Mouse (Mus musculus) embryonic facial prominence, embryonic 10.5 days (tissue): ENCODE data around the gene Zfp768. TPM values are rescaled to one million over a fixed set of nuclear protein-coding genes. Genes with fewer than 3 reads are reported as not detected.
"Not testable (repeated sequence)": the region's sequence is repeated elsewhere in the genome, so short reads cannot be mapped to it uniquely, and the experiment has no call there.

Source experiments
- DNase-seq: peaks from one replicate; pipeline ENCODE4 v3.0.0-alpha.2; 2017; ENCODE audit warnings: low spot score
- H3K27ac ChIP-seq: fragments of 300-500 bp; sonication (generic); replicated peaks from 2 replicates; pipeline ENCODE4 v1.5.1; 2016; ENCODE audit warnings: mild to moderate bottlenecking
- H3K27me3 ChIP-seq: fragments of 300-500 bp; sonication (generic); replicated peaks from 2 replicates; pipeline ENCODE4 v1.6.1; 2016; ENCODE audit warnings: low read depth, mild to moderate bottlenecking; ENCODE audit not compliant: poor library complexity, severe bottlenecking
- H3K36me3 ChIP-seq: fragments of 300-500 bp; sonication (generic); replicated peaks from 2 replicates; pipeline ENCODE4 v1.6.1; 2016; ENCODE audit warnings: mild to moderate bottlenecking, moderate library complexity
- H3K4me1 ChIP-seq: fragments of 300-500 bp; sonication (generic); 2 replicates; pipeline ENCODE4 v1.6.1; 2016
- H3K4me3 ChIP-seq: fragments of 300-500 bp; sonication (generic); 2 replicates; pipeline ENCODE4 v1.5.1; 2016; ENCODE audit warnings: mild to moderate bottlenecking, moderate library complexity
- H3K9me3 ChIP-seq: fragments of 300-500 bp; sonication (generic); 2 replicates; pipeline ENCODE4 v1.6.1; 2016; ENCODE audit warnings: mild to moderate bottlenecking
- WGBS: fragments of 180-500 bp; shearing (Covaris S2); methylation state at CpG from one replicate; pipeline ENCODE4 v1.1.7; 2016; 5-methylcytosine and 5-hydroxymethylcytosine counted together
- polyA plus RNA-seq: library from polyadenylated mRNA; unstranded; fragments of >200 nt; fragmentation: Nextera tagmentation; extraction: Ambion mirVana; gene quantifications from 2 replicates; pipeline ENCODE4 v1.2.1, GENCODE M21; 2016

The Zfp768 gene
- polyA plus RNA-seq, 1 experiment from 2014 or later: 19.7 TPM

GRCm38 (mm10) chr7:127351230-127352004 lies 6.0 kb upstream of the Zfp768 start:
- no peak for DNase-seq
- Histone ChIP-seq H3K36me3 (no peaks in the 10 kb centered on the region), H3K4me1 (peaks cover 17% of the 10 kb centered on the region), H3K27me3 (no peaks in the 10 kb centered on the region), H3K4me3 (no peak overlapping the region), H3K27ac (no peak overlapping the region), H3K9me3 (no peaks in the 10 kb centered on the region)
- WGBS: 91% methylated on average over 5 of the region's 5 CpGs

DNA sequence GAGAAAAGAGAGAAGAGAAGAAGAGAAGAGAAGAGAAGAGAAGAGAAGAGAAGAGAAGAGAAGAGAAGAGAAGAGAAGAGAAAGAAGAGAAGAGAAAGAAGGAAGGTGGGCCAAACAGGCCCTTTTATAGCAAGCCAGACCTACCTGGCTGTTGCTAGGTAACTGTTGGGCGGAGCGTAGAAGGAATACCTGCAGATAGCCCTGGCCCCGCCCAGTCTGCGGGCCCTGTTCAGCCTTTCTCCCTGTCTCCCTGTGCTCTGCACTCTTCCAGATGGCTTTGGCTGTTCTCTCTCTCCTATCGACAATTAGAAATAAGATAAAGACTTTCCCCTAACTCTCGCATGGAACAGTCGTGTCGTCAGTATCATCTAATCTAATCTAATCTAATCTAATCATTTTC lies 1.3 kb upstream of the Zfp768 start:
- peak overlapping the region; percentile 94 for H3K4me3 ChIP-seq
- H3K36me3 ChIP-seq: peaks cover 28% of the 10 kb centered on the region
- WGBS: 17% methylated on average over 8 of the region's 8 CpGs
- H3K27ac ChIP-seq: peak overlapping the region; percentile 98
- H3K9me3 ChIP-seq: no peaks in the 10 kb centered on the region
- H3K4me1 ChIP-seq: peaks cover 41% of the 10 kb centered on the region
- no peaks in the 10 kb centered on the region for H3K27me3 ChIP-seq
- DNase-seq: peak; percentile 43

- no peaks in the 10 kb centered on the region for H3K9me3 ChIP-seq
- H3K4me3 ChIP-seq: peak overlapping the region; percentile 94
- peak overlapping the region; percentile 98 for H3K27ac ChIP-seq
- under 1% methylated on average over 42 of the region's 42 CpGs for WGBS
- H3K4me1 ChIP-seq: peaks cover 37% of the 10 kb centered on the region
- DNase-seq: no peak
- H3K27me3 ChIP-seq: no peaks in the 10 kb centered on the region
- peaks cover 38% of the 10 kb centered on the region for H3K36me3 ChIP-seq
Observed at GRCm38 (mm10) chr7:127345092-127345491, 297 bp downstream of the Zfp768 start.

DNA sequence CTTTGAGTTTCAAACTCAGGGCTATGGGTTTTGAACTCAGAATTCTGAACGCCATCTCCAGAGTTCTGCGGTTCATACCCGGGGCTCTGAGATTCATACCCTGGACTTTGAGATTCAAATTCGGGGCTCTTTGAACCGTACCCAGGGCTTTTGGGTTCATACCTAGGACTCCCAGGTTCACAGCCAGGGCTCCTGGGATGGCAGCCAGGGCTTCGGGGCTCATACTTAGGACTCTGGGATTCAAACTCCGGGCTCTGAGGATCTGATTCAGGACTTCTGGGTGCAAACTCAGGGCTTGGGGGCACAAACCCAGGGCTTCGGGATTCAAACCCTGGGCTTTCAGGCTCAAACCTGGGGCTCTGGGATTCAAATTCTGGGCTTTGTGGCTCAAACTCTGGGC lies 1.0 kb downstream of the Zfp768 start:
- DNase-seq: no peak
- Histone ChIP-seq H3K9me3 (no peaks in the 10 kb centered on the region), H3K36me3 (peaks cover 38% of the 10 kb centered on the region), H3K4me1 (peaks cover 36% of the 10 kb centered on the region), H3K4me3 (peak overlapping the region; percentile 94), H3K27me3 (no peaks in the 10 kb centered on the region), H3K27ac (peak overlapping the region; percentile 98)
- 86% methylated on average over 8 of the region's 8 CpGs for WGBS

DNA sequence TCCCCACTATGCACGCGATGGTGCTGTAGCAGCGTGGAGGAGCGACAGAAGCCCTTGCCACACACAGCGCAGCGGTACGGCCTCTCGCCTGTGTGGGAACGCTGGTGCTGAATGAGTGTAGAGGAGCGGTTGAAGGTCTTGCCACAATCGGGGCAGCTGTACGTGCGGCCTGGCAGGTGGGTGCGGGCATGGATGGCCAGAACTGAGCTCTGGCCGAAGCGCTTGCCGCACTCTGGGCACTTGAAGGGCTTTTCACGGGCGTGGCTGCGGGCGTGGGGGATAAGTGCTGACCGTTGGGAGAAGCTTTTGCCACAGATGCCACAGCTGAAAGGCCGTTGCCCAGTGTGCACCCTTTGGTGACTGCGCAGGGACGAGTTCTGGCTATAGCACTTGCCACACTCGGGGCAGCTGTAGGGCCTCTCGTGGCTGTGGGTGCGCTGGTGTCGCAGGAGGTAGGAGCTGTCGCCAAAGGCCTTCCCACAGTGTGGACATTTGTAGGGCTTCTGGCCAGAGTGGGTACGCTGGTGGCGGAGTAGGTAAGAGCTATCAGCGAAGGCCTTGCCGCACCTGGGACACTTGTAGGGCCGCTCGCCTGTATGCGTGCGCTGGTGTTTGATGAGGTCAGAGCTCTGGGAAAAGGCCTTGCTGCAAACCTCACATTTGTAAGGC lies 1.9 kb downstream of the Zfp768 start:
- H3K4me3 ChIP-seq: no peak overlapping the region; the same call in 1 of the 2 replicates
- 95% methylated on average over 38 of the region's 38 CpGs for WGBS
- H3K4me1 ChIP-seq: peaks cover 36% of the 10 kb centered on the region
- H3K27ac ChIP-seq: no peak overlapping the region
- no peaks in the 10 kb centered on the region for H3K27me3 ChIP-seq
- no peaks in the 10 kb centered on the region for H3K9me3 ChIP-seq
- peaks cover 38% of the 10 kb centered on the region for H3K36me3 ChIP-seq
- no peak for DNase-seq

DNA sequence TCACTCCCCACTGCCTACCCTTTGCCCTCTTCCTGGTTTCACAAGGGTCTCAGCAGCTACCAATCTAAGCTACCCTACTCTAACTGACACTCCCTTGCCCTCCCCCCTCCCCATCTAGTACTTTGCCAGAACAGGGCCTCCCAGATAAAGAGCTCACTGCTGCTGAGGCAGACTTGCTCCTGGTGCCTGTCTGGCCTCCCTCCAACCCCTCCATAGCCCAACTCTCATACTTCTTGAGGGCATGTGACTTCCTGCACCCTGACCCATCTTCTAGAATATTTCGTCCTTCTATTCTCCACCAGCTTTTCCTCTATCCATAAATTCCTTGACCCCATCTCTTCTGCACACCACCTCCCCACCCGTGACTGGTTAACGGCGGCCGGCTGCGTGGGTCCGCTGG lies 2.5 kb downstream of the Zfp768 start:
- WGBS: 95% methylated on average over 7 of the region's 7 CpGs
- no peak overlapping the region for H3K4me3 ChIP-seq
- H3K4me1 ChIP-seq: peaks cover 36% of the 10 kb centered on the region
- H3K9me3 ChIP-seq: no peaks in the 10 kb centered on the region
- H3K27ac ChIP-seq: no peak overlapping the region
- DNase-seq: no peak
- peaks cover 38% of the 10 kb centered on the region for H3K36me3 ChIP-seq
- H3K27me3 ChIP-seq: no peaks in the 10 kb centered on the region

GRCm38 (mm10) chr7:127342332-127342731 lies 3.1 kb downstream of the Zfp768 start:
- no peaks in the 10 kb centered on the region for H3K27me3 ChIP-seq
- H3K36me3 ChIP-seq: peaks cover 38% of the 10 kb centered on the region
- WGBS: 69% methylated on average over 4 of the region's 4 CpGs
- H3K4me3 ChIP-seq: no peak overlapping the region
- H3K4me1 ChIP-seq: peaks cover 33% of the 10 kb centered on the region
- no peaks in the 10 kb centered on the region for H3K9me3 ChIP-seq
- DNase-seq: no peak
- no peak overlapping the region for H3K27ac ChIP-seq

- not testable (repeated sequence) for H3K4me3 ChIP-seq, H3K27me3 ChIP-seq, H3K9me3 ChIP-seq, DNase-seq, H3K27ac ChIP-seq
- 92% methylated on average over 6 of the region's 6 CpGs for WGBS
- peaks cover 38% of the 10 kb centered on the region for H3K36me3 ChIP-seq
- H3K4me1 ChIP-seq: peaks cover 28% of the 10 kb centered on the region
Observed at GRCm38 (mm10) chr7:127341861-127342260, 3.5 kb downstream of the Zfp768 start.

GRCm38 (mm10) chr7:127341356-127341755 lies 4.0 kb downstream of the Zfp768 start:
- Histone ChIP-seq H3K4me3 (no peak overlapping the region), H3K9me3 (no peaks in the 10 kb centered on the region), H3K36me3 (peaks cover 38% of the 10 kb centered on the region), H3K27me3 (no peaks in the 10 kb centered on the region), H3K4me1 (peaks cover 23% of the 10 kb centered on the region), H3K27ac (no peak overlapping the region)
- 96% methylated on average over 8 of the region's 8 CpGs for WGBS
- no peak for DNase-seq

- DNase-seq: no peak
- no peak overlapping the region for H3K27ac ChIP-seq
- 0 out of 2 replicates have a peak, but pooled peaks cover 3% of the 10 kb centered on the region for H3K27me3 ChIP-seq
- H3K4me1 ChIP-seq: no peaks in the 10 kb centered on the region
- peaks cover 20% of the 10 kb centered on the region for H3K36me3 ChIP-seq
- 63% methylated on average over 4 of the region's 4 CpGs for WGBS
- no peak overlapping the region for H3K4me3 ChIP-seq
- no peaks in the 10 kb centered on the region for H3K9me3 ChIP-seq
Observed at GRCm38 (mm10) chr7:127337636-127338035, 7.8 kb downstream of the Zfp768 start.

DNA sequence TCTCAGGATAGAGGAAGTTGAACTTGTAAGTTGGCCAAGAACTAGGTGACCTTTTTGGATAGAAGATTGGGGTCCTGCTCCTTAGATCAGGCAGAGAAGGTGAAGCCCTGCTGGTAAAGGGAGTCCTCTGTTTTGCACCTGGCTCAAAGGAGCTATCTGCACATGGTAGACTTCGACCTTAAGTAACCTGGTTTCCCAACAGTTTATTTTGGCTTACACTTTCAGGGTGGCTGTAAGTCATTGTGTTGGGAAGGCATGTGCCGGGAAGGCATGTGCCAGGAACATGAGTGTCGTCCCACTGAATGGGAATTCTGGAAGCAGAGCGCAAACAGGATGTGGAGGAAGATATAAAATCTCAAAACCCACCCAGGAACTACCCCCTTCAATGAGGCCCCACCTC lies 9.8 kb downstream of the Zfp768 start:
- 91% methylated on average over 4 of the region's 4 CpGs for WGBS
- H3K36me3 ChIP-seq: no peaks in the 10 kb centered on the region
- DNase-seq: no peak
- no peaks in the 10 kb centered on the region for H3K9me3 ChIP-seq
- no peak overlapping the region for H3K4me3 ChIP-seq
- no peak overlapping the region for H3K27ac ChIP-seq
- no peaks in the 10 kb centered on the region for H3K4me1 ChIP-seq
- 0 out of 2 replicates have a peak, but pooled peaks cover 3% of the 10 kb centered on the region for H3K27me3 ChIP-seq

DNA sequence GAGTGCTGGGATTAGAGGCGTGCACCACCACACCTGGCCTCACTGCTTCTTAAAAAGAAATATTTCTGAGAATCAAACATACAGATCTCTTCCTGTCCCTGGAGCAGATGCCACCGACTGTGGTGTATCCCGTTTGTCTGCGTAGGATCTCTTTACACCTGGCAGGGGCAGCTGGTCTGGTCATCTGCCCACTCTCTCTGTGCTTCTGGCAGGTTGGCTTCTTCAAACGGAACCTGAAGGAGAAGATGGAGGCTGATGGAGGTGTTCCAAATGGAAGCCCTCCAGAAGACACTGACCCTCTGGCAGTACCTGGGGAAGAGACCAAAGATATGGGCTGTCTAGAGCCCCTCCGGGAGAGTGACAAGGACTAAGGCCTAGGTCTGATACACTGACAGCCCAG lies 12.1 kb downstream of the Zfp768 start:
- Histone ChIP-seq H3K4me3 (no peak overlapping the region), H3K4me1 (no peaks in the 10 kb centered on the region), H3K27ac (no peak overlapping the region), H3K36me3 (no peaks in the 10 kb centered on the region), H3K27me3 (0 out of 2 replicates have a peak, but pooled peaks cover 3% of the 10 kb centered on the region), H3K9me3 (no peaks in the 10 kb centered on the region)
- no peak for DNase-seq
- WGBS: 83% methylated on average over 6 of the region's 6 CpGs

DNA sequence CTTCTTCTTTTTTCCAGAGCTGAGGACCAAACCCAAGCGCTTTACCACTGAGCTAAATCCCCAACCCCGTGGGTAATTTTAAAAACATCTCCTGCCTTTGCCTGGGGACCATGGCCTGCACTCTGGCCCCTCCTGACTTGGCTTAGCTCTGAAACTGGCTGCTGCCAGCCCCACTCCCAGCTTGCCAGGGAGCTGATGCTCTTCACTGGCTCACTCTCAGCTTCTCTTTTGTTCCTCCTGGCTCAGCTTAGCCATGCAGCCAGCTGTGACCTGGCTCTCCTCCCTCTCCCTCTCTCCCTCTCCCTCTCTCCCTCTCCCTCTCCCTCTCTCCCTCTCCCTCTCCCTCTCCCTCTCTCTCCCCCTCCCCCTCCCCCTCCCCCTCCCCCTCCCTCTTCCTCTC lies 18.7 kb downstream of the Zfp768 start:
- Histone ChIP-seq H3K9me3 (no peaks in the 10 kb centered on the region), H3K27me3 (no peaks in the 10 kb centered on the region), H3K4me3 (no peak overlapping the region), H3K27ac (no peak overlapping the region), H3K4me1 (peaks cover 12% of the 10 kb centered on the region; the same call in 1 of the 2 replicates), H3K36me3 (no peaks in the 10 kb centered on the region)
- 64% methylated on average over 2 of the region's 2 CpGs for WGBS
- DNase-seq: no peak
